12 mouse cellular contexts compared by ENCODE assay signal in genomic region chr5:113798525-113798924, GRCm38 (mm10). TPM values are rescaled to one million over a fixed set of nuclear protein-coding genes. Genes with fewer than 3 reads are reported as not detected.
DNase-seq lines count a peak whose midpoint lies in the region; ATAC-seq and TF ChIP-seq lines count a peak whose summit lies in the region.
"Had no signal": no experiment of that assay in that cellular context is flagged by ENCODE, and none has a peak within 500 bp of the region (broad histone marks: within the 10 kb centered on the region; RNA-seq: fewer than 3 reads in every experiment).

No protein-coding gene starts in this region.

- peaks cover 2% of the 10 kb centered on the region; the same call in 1 of the 2 replicates for H3K36me3 ChIP-seq in forebrain, embryonic 10.5 days (replicated peaks)
- H3K36me3 ChIP-seq in forebrain, embryonic 12.5 days (replicated peaks): no peaks in the 10 kb centered on the region
- no peaks in the 10 kb centered on the region for H3K36me3 ChIP-seq in liver, embryonic 11.5 days (ENCODE audit: control insufficient read depth, insufficient read depth, low read length)
- H3K36me3 ChIP-seq in liver, postnatal 0 days (replicated peaks; ENCODE audit: insufficient read depth, low read length): no peaks in the 10 kb centered on the region
- H3K36me3 ChIP-seq in embryonic facial prominence, embryonic 15.5 days: peaks cover 20% of the 10 kb centered on the region
- no peaks in the 10 kb centered on the region for H3K36me3 ChIP-seq in neural tube, embryonic 13.5 days
- H3K36me3 ChIP-seq: midbrain, embryonic 12.5 days had no signal

- ATAC-seq in forebrain, embryonic 12.5 days (ENCODE audit: low FRiP score): no peak
- ATAC-seq in liver, embryonic 11.5 days (replicated peaks; ENCODE audit: low FRiP score): no peak
- ATAC-seq in liver, postnatal 0 days: no peak
- ATAC-seq in embryonic facial prominence, embryonic 15.5 days (ENCODE audit: insufficient number of reproducible peaks, low FRiP score, low TSS enrichment, low read depth): no peak
- ATAC-seq in neural tube, embryonic 13.5 days (ENCODE audit: low read depth): no peak
- ATAC-seq in frontal cortex, adult (ENCODE audit: low TSS enrichment): no peak

- TF ChIP-seq EP300 in liver, postnatal 0 days (IDR thresholded peaks at IDR 0.05; ENCODE audit: low read depth): no peak

- WGBS in forebrain, embryonic 10.5 days: 80% methylated on average over 9 of the region's 9 CpGs
- 88% methylated on average over 9 of the region's 9 CpGs for WGBS in forebrain, embryonic 12.5 days
- WGBS in liver, embryonic 11.5 days: 57% methylated on average over 9 of the region's 9 CpGs
- 52% methylated on average over 9 of the region's 9 CpGs for WGBS in liver, postnatal 0 days (ENCODE audit: insufficient replicate concordance)
- 36% methylated on average over 9 of the region's 9 CpGs for WGBS in embryonic facial prominence, embryonic 15.5 days
- 82% methylated on average over 9 of the region's 9 CpGs for WGBS in neural tube, embryonic 13.5 days

- no peak overlapping the region for H3K4me2 ChIP-seq in forebrain, embryonic 12.5 days
- H3K4me2 ChIP-seq in liver, embryonic 11.5 days: peak overlapping the region; percentile 57
- no peak overlapping the region for H3K4me2 ChIP-seq in liver, postnatal 0 days (ENCODE audit: low read depth, low read length)
- H3K4me2 ChIP-seq in embryonic facial prominence, embryonic 15.5 days (replicated peaks): peak overlapping the region; percentile 64
- peak overlapping the region; percentile 37 for H3K4me2 ChIP-seq in neural tube, embryonic 13.5 days
- H3K4me2 ChIP-seq: midbrain, embryonic 12.5 days had no signal

- no peak overlapping the region for H3K9ac ChIP-seq in forebrain, embryonic 12.5 days
- no peak overlapping the region for H3K9ac ChIP-seq in liver, embryonic 11.5 days (ENCODE audit: low read depth, low read length)
- no peak overlapping the region for H3K9ac ChIP-seq in liver, postnatal 0 days (replicated peaks)
- peak overlapping the region; percentile 24; the same call in 1 of the 2 replicates for H3K9ac ChIP-seq in embryonic facial prominence, embryonic 15.5 days
- H3K9ac ChIP-seq in neural tube, embryonic 13.5 days: no peak overlapping the region
- H3K9ac ChIP-seq: midbrain, embryonic 12.5 days had no signal

- H3K27ac ChIP-seq in forebrain, embryonic 10.5 days: peak overlapping the region; percentile 80
- H3K27ac ChIP-seq in forebrain, embryonic 12.5 days: no peak overlapping the region
- no peak overlapping the region for H3K27ac ChIP-seq in liver, embryonic 11.5 days (ENCODE audit: low read depth, low read length)
- H3K27ac ChIP-seq in liver, postnatal 0 days (ENCODE audit: low read depth): no peak overlapping the region
- H3K27ac ChIP-seq in embryonic facial prominence, embryonic 15.5 days (replicated peaks): peak overlapping the region; percentile 90
- no peak overlapping the region for H3K27ac ChIP-seq in neural tube, embryonic 13.5 days (replicated peaks)
- H3K27ac ChIP-seq: midbrain, embryonic 12.5 days had no signal

- peak overlapping the region; percentile 36; the same call in 1 of the 2 replicates for H3K4me3 ChIP-seq in forebrain, embryonic 10.5 days
- no peak overlapping the region for H3K4me3 ChIP-seq in forebrain, embryonic 12.5 days (replicated peaks)
- H3K4me3 ChIP-seq in liver, embryonic 11.5 days (ENCODE audit: low read depth, low read length): no peak overlapping the region
- no peak overlapping the region for H3K4me3 ChIP-seq in liver, postnatal 0 days (ENCODE audit: low read depth, low read length)
- peak overlapping the region; percentile 54 for H3K4me3 ChIP-seq in embryonic facial prominence, embryonic 15.5 days (replicated peaks)
- no peak overlapping the region for H3K4me3 ChIP-seq in neural tube, embryonic 13.5 days
- H3K4me3 ChIP-seq: erythroblast, embryonic 14.5 days; midbrain, embryonic 12.5 days had no signal

- H3K9me3 ChIP-seq in forebrain, embryonic 10.5 days: no peaks in the 10 kb centered on the region
- no peaks in the 10 kb centered on the region for H3K9me3 ChIP-seq in forebrain, embryonic 12.5 days
- no peaks in the 10 kb centered on the region for H3K9me3 ChIP-seq in liver, embryonic 11.5 days (ENCODE audit: control insufficient read depth, low read length)
- H3K9me3 ChIP-seq in liver, postnatal 0 days (ENCODE audit: low read length): no peaks in the 10 kb centered on the region
- no peaks in the 10 kb centered on the region for H3K9me3 ChIP-seq in embryonic facial prominence, embryonic 15.5 days (replicated peaks)
- H3K9me3 ChIP-seq in neural tube, embryonic 13.5 days: no peaks in the 10 kb centered on the region
- H3K9me3 ChIP-seq: midbrain, embryonic 12.5 days had no signal

- no peak for DNase-seq in forebrain, embryonic 10.5 days (ENCODE audit: extremely low spot score, low spot score)
- DNase-seq in liver, embryonic 11.5 days (ENCODE audit: low spot score): no peak
- DNase-seq in liver, postnatal 0 days: no peak
- DNase-seq in cerebellum, adult 18-20 months: no peak
- DNase-seq: adrenal gland, postnatal 10 days; cerebellum, adult 11 months had no signal

- peaks cover 60% of the 10 kb centered on the region for H3K27me3 ChIP-seq in forebrain, embryonic 10.5 days (ENCODE audit: poor library complexity, severe bottlenecking)
- H3K27me3 ChIP-seq in forebrain, embryonic 12.5 days: peaks cover 26% of the 10 kb centered on the region; the same call in 1 of the 2 replicates
- H3K27me3 ChIP-seq in liver, embryonic 11.5 days (replicated peaks; ENCODE audit: control insufficient read depth, insufficient read depth, low read length): no peaks in the 10 kb centered on the region; the same call in 1 of the 2 replicates
- no peaks in the 10 kb centered on the region for H3K27me3 ChIP-seq in liver, postnatal 0 days (ENCODE audit: insufficient read depth, low read length)
- H3K27me3 ChIP-seq in embryonic facial prominence, embryonic 15.5 days: no peaks in the 10 kb centered on the region
- 0 out of 2 replicates have a peak, but pooled peaks cover 6% of the 10 kb centered on the region for H3K27me3 ChIP-seq in neural tube, embryonic 13.5 days

- peaks cover 69% of the 10 kb centered on the region for H3K4me1 ChIP-seq in forebrain, embryonic 10.5 days
- H3K4me1 ChIP-seq in forebrain, embryonic 12.5 days: peaks cover 27% of the 10 kb centered on the region
- H3K4me1 ChIP-seq in liver, embryonic 11.5 days (replicated peaks; ENCODE audit: control insufficient read depth, insufficient read depth, low read length): peaks cover 18% of the 10 kb centered on the region
- peaks cover 16% of the 10 kb centered on the region for H3K4me1 ChIP-seq in liver, postnatal 0 days (ENCODE audit: insufficient read depth)
- H3K4me1 ChIP-seq in embryonic facial prominence, embryonic 15.5 days: peaks cover 61% of the 10 kb centered on the region
- H3K4me1 ChIP-seq in neural tube, embryonic 13.5 days (replicated peaks): peaks cover 33% of the 10 kb centered on the region

- no peak for TF ChIP-seq CTCF in liver, postnatal 0 days (IDR thresholded peaks at IDR 0.05; ENCODE audit: low read depth)

RNA-seq across cellular contexts. Expression of gene Tmem119, which starts 1.8 kb away (rescaled TPM):
- polyA plus RNA-seq in forebrain, embryonic 10.5 days (2016; fragmentation: Nextera tagmentation; extraction: Ambion mirVana): 28.8 and 36.2 TPM in 2 replicates
- 13.9 and 19.4 TPM in 2 replicates for polyA plus RNA-seq in forebrain, embryonic 12.5 days (2016; fragmentation: Nextera tagmentation; extraction: Ambion mirVana)
- 15.6 and 16.9 TPM in 2 replicates for polyA plus RNA-seq in liver, embryonic 11.5 days (2014; fragmentation: Nextera tagmentation; extraction: Ambion mirVana)
- polyA plus RNA-seq in liver, postnatal 0 days (2015; fragmentation: Nextera tagmentation; extraction: Ambion mirVana): 3.2 and 3.4 TPM in 2 replicates
- polyA plus RNA-seq in embryonic facial prominence, embryonic 15.5 days (2015; fragmentation: Nextera tagmentation; extraction: Ambion mirVana): 197 and 220 TPM in 2 replicates
- 12.6 and 19.9 TPM in 2 replicates for polyA plus RNA-seq in neural tube, embryonic 13.5 days (2015; fragmentation: Nextera tagmentation; extraction: Ambion mirVana)

RNA-seq across cellular contexts. Expression of gene Iscu, which starts 26.0 kb away (rescaled TPM):
- polyA plus RNA-seq in forebrain, embryonic 10.5 days (2016; fragmentation: Nextera tagmentation; extraction: Ambion mirVana): 102 and 106 TPM in 2 replicates
- polyA plus RNA-seq in forebrain, embryonic 12.5 days (2016; fragmentation: Nextera tagmentation; extraction: Ambion mirVana): 107 and 113 TPM in 2 replicates
- polyA plus RNA-seq in liver, embryonic 11.5 days (2014; fragmentation: Nextera tagmentation; extraction: Ambion mirVana): 109 and 117 TPM in 2 replicates
- polyA plus RNA-seq in liver, postnatal 0 days (2015; fragmentation: Nextera tagmentation; extraction: Ambion mirVana): 109 TPM in 2 replicates
- polyA plus RNA-seq in embryonic facial prominence, embryonic 15.5 days (2015; fragmentation: Nextera tagmentation; extraction: Ambion mirVana): 102 and 106 TPM in 2 replicates
- polyA plus RNA-seq in neural tube, embryonic 13.5 days (2015; fragmentation: Nextera tagmentation; extraction: Ambion mirVana): 85.7 and 93.0 TPM in 2 replicates

RNA-seq across cellular contexts. Expression of gene Sart3, which starts 26.2 kb away (rescaled TPM):
- 74.6 and 78.3 TPM in 2 replicates for polyA plus RNA-seq in forebrain, embryonic 10.5 days (2016; fragmentation: Nextera tagmentation; extraction: Ambion mirVana)
- 78.4 and 78.8 TPM in 2 replicates for polyA plus RNA-seq in forebrain, embryonic 12.5 days (2016; fragmentation: Nextera tagmentation; extraction: Ambion mirVana)
- 52.0 and 54.4 TPM in 2 replicates for polyA plus RNA-seq in liver, embryonic 11.5 days (2014; fragmentation: Nextera tagmentation; extraction: Ambion mirVana)
- polyA plus RNA-seq in liver, postnatal 0 days (2015; fragmentation: Nextera tagmentation; extraction: Ambion mirVana): 6.9 and 7.9 TPM in 2 replicates
- polyA plus RNA-seq in embryonic facial prominence, embryonic 15.5 days (2015; fragmentation: Nextera tagmentation; extraction: Ambion mirVana): 47.9 and 48.0 TPM in 2 replicates
- 45.5 and 47.0 TPM in 2 replicates for polyA plus RNA-seq in neural tube, embryonic 13.5 days (2015; fragmentation: Nextera tagmentation; extraction: Ambion mirVana)

RNA-seq across cellular contexts. Expression of gene Selplg, which starts 33.9 kb away (rescaled TPM):
- polyA plus RNA-seq in forebrain, embryonic 10.5 days (2016; fragmentation: Nextera tagmentation; extraction: Ambion mirVana): 0.74 and 0.82 TPM in 2 replicates
- polyA plus RNA-seq in forebrain, embryonic 12.5 days (2016; fragmentation: Nextera tagmentation; extraction: Ambion mirVana): 0.82 and 0.88 TPM in 2 replicates
- polyA plus RNA-seq in liver, embryonic 11.5 days (2014; fragmentation: Nextera tagmentation; extraction: Ambion mirVana): 17.1 and 17.8 TPM in 2 replicates
- 18.9 and 21.5 TPM in 2 replicates for polyA plus RNA-seq in liver, postnatal 0 days (2015; fragmentation: Nextera tagmentation; extraction: Ambion mirVana)
- 5.3 TPM in 2 replicates for polyA plus RNA-seq in embryonic facial prominence, embryonic 15.5 days (2015; fragmentation: Nextera tagmentation; extraction: Ambion mirVana)
- polyA plus RNA-seq in neural tube, embryonic 13.5 days (2015; fragmentation: Nextera tagmentation; extraction: Ambion mirVana): 1.9 and 2.5 TPM in 2 replicates

Comparison
In these comparisons a context has a peak if more than half of its experiments do, and no peak if none do; other contexts are left out.
1. H3K27ac ChIP-seq: peak in forebrain, embryonic 10.5 days (single experiment) and embryonic facial prominence, embryonic 15.5 days (single experiment); none in forebrain, embryonic 12.5 days (single experiment), liver, embryonic 11.5 days (single experiment), liver, postnatal 0 days (single experiment) and neural tube, embryonic 13.5 days (single experiment).
2. H3K4me3 ChIP-seq: peak in forebrain, embryonic 10.5 days (single experiment) and embryonic facial prominence, embryonic 15.5 days (single experiment); none in forebrain, embryonic 12.5 days (single experiment), liver, embryonic 11.5 days (single experiment), liver, postnatal 0 days (single experiment) and neural tube, embryonic 13.5 days (single experiment).
3. H3K4me2 ChIP-seq: peak in liver, embryonic 11.5 days (single experiment), embryonic facial prominence, embryonic 15.5 days (single experiment) and neural tube, embryonic 13.5 days (single experiment); none in forebrain, embryonic 12.5 days (single experiment) and liver, postnatal 0 days (single experiment).